ENCODE assay signal across 14 mouse cellular contexts in genomic region chr8:62425988-62426387, GRCm38 (mm10).
"Had no signal": no experiment of that assay in that cellular context is flagged by ENCODE, and none has a peak within 500 bp of the region (broad histone marks: within the 10 kb centered on the region; RNA-seq: fewer than 3 reads in every experiment).

No protein-coding gene starts in this region.

- ATAC-seq: liver, postnatal 0 days had no signal

- H3K4me2 ChIP-seq: limb, embryonic 15.5 days; liver, embryonic 13.5 days; neural tube, embryonic 13.5 days had no signal

- H3K27ac ChIP-seq: kidney, postnatal 0 days; limb, embryonic 15.5 days; liver, embryonic 13.5 days; neural tube, embryonic 13.5 days had no signal

- H3K4me3 ChIP-seq: limb, embryonic 15.5 days; liver, embryonic 13.5 days; neural tube, embryonic 13.5 days had no signal

- H3K27me3 ChIP-seq: limb, embryonic 15.5 days; liver, embryonic 13.5 days; neural tube, embryonic 13.5 days had no signal

- H3K9me3 ChIP-seq: limb, embryonic 15.5 days; liver, embryonic 13.5 days had no signal

- H3K36me3 ChIP-seq: limb, embryonic 15.5 days; liver, embryonic 13.5 days; neural tube, embryonic 13.5 days had no signal

- H3K4me1 ChIP-seq: limb, embryonic 15.5 days; liver, embryonic 13.5 days; neural tube, embryonic 13.5 days had no signal

- DNase-seq: kidney, adult 11 months; kidney, adult 9 months; kidney, postnatal 36 days; layer of hippocampus, adult 9-11 months; layer of hippocampus, postnatal 36 days; liver, embryonic 13.5 days; liver, postnatal 0 days; right cerebral cortex, adult 18-20 months; spleen, adult 18-20 months; thymus, adult 18-20 months; thymus, postnatal 14 days had no signal

- H3K9ac ChIP-seq: limb, embryonic 15.5 days; liver, embryonic 13.5 days; liver, postnatal 0 days; neural tube, embryonic 13.5 days had no signal
